In the genomic region with DNA sequence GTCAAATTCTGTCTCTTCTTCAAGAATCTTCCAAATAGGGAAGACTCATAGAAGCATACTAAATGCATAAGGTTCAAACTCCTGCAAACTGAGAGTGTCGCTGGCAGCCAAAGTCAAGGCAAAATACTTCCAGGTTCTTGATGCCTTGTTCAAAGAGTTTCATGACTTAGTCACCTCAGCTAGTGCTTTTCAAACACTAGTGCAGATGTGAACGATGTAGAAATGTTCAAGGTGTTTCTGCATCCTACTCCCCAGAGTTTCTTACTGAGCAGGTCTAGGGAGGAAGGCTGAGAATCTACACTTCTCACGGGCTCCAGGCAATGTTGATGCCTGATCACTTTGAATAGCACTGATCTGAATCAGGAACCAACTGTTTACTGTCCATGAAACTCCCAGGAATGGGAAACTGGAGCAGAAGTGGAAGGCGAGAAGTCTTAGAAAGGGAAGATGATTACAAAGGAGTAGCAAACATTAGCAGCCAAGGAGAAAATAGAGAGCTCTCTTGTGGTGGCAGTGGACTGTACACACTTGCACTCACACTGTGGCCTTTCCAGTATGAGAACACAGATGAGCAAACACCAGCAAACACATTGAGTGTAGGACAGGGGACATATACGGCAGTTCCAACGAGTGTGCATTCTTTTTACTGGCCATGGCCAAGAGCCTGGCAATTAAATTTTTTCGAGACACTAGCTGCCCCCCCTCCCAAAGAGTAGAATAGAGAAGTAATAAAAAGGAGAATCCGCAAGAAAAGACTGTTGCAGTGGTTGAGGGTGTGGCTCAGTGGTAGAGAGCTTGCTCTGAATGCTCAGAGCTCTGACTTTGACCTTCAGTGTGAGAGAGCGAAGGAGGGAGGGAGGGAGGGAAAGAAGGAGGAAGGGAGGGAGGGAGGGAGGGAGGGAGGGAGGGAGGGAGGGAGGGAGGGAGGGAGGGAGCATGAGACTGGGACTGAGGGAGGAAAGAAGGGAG, we compare ENCODE assay signal across 33 mouse cellular contexts.
DNase-seq lines count a peak whose midpoint lies in the region; ATAC-seq lines count a peak whose summit lies in the region.
"Had no signal": no experiment of that assay in that cellular context is flagged by ENCODE, and none has a peak within 500 bp of the region (broad histone marks: within the 10 kb centered on the region; RNA-seq: fewer than 3 reads in every experiment).

No protein-coding gene starts in this region.

- H3K27me3 ChIP-seq in liver, embryonic 13.5 days = no peaks in the 10 kb centered on the region
- H3K27me3 ChIP-seq in liver, embryonic 11.5 days (replicated peaks; ENCODE audit: control insufficient read depth, insufficient read depth, low read length) = no peaks in the 10 kb centered on the region
- no peaks in the 10 kb centered on the region for H3K27me3 ChIP-seq in intestine, embryonic 16.5 days (replicated peaks; ENCODE audit: control insufficient read depth, insufficient read depth, low read length)
- H3K27me3 ChIP-seq in forebrain, embryonic 10.5 days (ENCODE audit: poor library complexity, severe bottlenecking) = no peaks in the 10 kb centered on the region
- H3K27me3 ChIP-seq: CH12.LX; embryonic facial prominence, embryonic 13.5 days; forebrain, embryonic 13.5 days; heart, embryonic 12.5 days; heart, embryonic 15.5 days; hindbrain, embryonic 13.5 days; Patski had no signal

- peak; percentile 54; the same call in 1 of the 2 replicates for ATAC-seq in liver, embryonic 13.5 days (ENCODE audit: low read depth)
- no peak for ATAC-seq in liver, embryonic 11.5 days (replicated peaks; ENCODE audit: low FRiP score)
- ATAC-seq in common myeloid progenitor, adult 5-6 weeks (replicated peaks; ENCODE audit: low read depth, poor library complexity, severe bottlenecking) = peak; percentile 72
- ATAC-seq in intestine, embryonic 16.5 days = peak; percentile 65
- peak; percentile 59; the same call in 1 of the 2 replicates for ATAC-seq in monocyte, adult 5-6 weeks (replicated peaks; ENCODE audit: insufficient number of reproducible peaks, low FRiP score, low TSS enrichment, poor library complexity, severe bottlenecking)
- ATAC-seq: forebrain, embryonic 13.5 days; forebrain, embryonic 16.5 days; hindbrain, embryonic 16.5 days; Patski had no signal

- WGBS in liver, embryonic 13.5 days (ENCODE audit: insufficient replicate concordance) = 53% methylated on average over 8 of the region's 9 CpGs
- WGBS in liver, embryonic 11.5 days = 80% methylated on average over 8 of the region's 9 CpGs
- WGBS in intestine, embryonic 16.5 days = 77% methylated on average over 8 of the region's 9 CpGs
- WGBS in forebrain, embryonic 10.5 days = 88% methylated on average over 9 of the region's 9 CpGs

- no peaks in the 10 kb centered on the region for H3K9me3 ChIP-seq in liver, embryonic 13.5 days (replicated peaks)
- no peaks in the 10 kb centered on the region for H3K9me3 ChIP-seq in liver, embryonic 11.5 days (ENCODE audit: control insufficient read depth, low read length)
- no peaks in the 10 kb centered on the region for H3K9me3 ChIP-seq in intestine, embryonic 16.5 days (ENCODE audit: control insufficient read depth, low read length)
- no peaks in the 10 kb centered on the region for H3K9me3 ChIP-seq in forebrain, embryonic 10.5 days
- H3K9me3 ChIP-seq: embryonic facial prominence, embryonic 10.5 days; embryonic facial prominence, embryonic 13.5 days; forebrain, embryonic 13.5 days; G1E; heart, embryonic 12.5 days; heart, embryonic 15.5 days; hindbrain, embryonic 10.5 days; hindbrain, embryonic 13.5 days had no signal

- H3K4me3 ChIP-seq in liver, embryonic 13.5 days (replicated peaks) = no peak overlapping the region
- H3K4me3 ChIP-seq in liver, embryonic 11.5 days (ENCODE audit: low read depth, low read length) = no peak overlapping the region
- H3K4me3 ChIP-seq in intestine, embryonic 16.5 days (ENCODE audit: low read length) = no peak overlapping the region
- H3K4me3 ChIP-seq in forebrain, embryonic 10.5 days = no peak overlapping the region
- H3K4me3 ChIP-seq: embryonic facial prominence, embryonic 10.5 days; embryonic facial prominence, embryonic 13.5 days; erythroblast, embryonic 14.5 days; forebrain, embryonic 13.5 days; heart, embryonic 12.5 days; heart, embryonic 15.5 days; hindbrain, embryonic 10.5 days; hindbrain, embryonic 13.5 days had no signal

- H3K9ac ChIP-seq in liver, embryonic 13.5 days = no peak overlapping the region
- no peak overlapping the region for H3K9ac ChIP-seq in liver, embryonic 11.5 days (ENCODE audit: low read depth, low read length)
- H3K9ac ChIP-seq in intestine, embryonic 16.5 days (ENCODE audit: low read depth, low read length) = no peak overlapping the region
- H3K9ac ChIP-seq: embryonic facial prominence, embryonic 13.5 days; forebrain, embryonic 13.5 days; heart, embryonic 12.5 days; heart, embryonic 15.5 days; hindbrain, embryonic 13.5 days had no signal

- DNase-seq in liver, embryonic 13.5 days = no peak
- DNase-seq in liver, embryonic 11.5 days (ENCODE audit: low spot score) = no peak
- DNase-seq in spleen, adult 18-20 months = no peak
- no peak for DNase-seq in forebrain, embryonic 10.5 days (ENCODE audit: extremely low spot score, low spot score)
- DNase-seq: adrenal gland, adult 2 months; adrenal gland, postnatal 14 days; B cell, adult 2 months; cerebellum, adult 11 months; cerebellum, adult 2 months; cerebellum, adult 9-11 months; cerebellum, postnatal 25 days; embryo, embryonic 11 days; gastrocnemius, postnatal 10 days; gastrocnemius, postnatal 36 days; heart, adult 11 months; heart, postnatal 10 days; heart, postnatal 36 days had no signal

- no peaks in the 10 kb centered on the region for H3K36me3 ChIP-seq in liver, embryonic 13.5 days
- no peaks in the 10 kb centered on the region for H3K36me3 ChIP-seq in liver, embryonic 11.5 days (ENCODE audit: control insufficient read depth, insufficient read depth, low read length)
- H3K36me3 ChIP-seq in intestine, embryonic 16.5 days (ENCODE audit: control insufficient read depth, insufficient read depth, low read length) = no peaks in the 10 kb centered on the region
- H3K36me3 ChIP-seq in forebrain, embryonic 10.5 days (replicated peaks) = no peaks in the 10 kb centered on the region
- H3K36me3 ChIP-seq: embryonic facial prominence, embryonic 10.5 days; embryonic facial prominence, embryonic 13.5 days; G1E; heart, embryonic 12.5 days; heart, embryonic 15.5 days; hindbrain, embryonic 10.5 days; hindbrain, embryonic 13.5 days had no signal

- H3K4me1 ChIP-seq in liver, embryonic 13.5 days (replicated peaks) = peaks cover 13% of the 10 kb centered on the region
- no peaks in the 10 kb centered on the region; the same call in 1 of the 2 replicates for H3K4me1 ChIP-seq in liver, embryonic 11.5 days (replicated peaks; ENCODE audit: control insufficient read depth, insufficient read depth, low read length)
- H3K4me1 ChIP-seq in intestine, embryonic 16.5 days (ENCODE audit: control insufficient read depth, insufficient read depth, low read length) = peaks cover 5% of the 10 kb centered on the region; the same call in 1 of the 2 replicates
- H3K4me1 ChIP-seq in forebrain, embryonic 10.5 days = 0 out of 2 replicates have a peak, but pooled peaks cover 3% of the 10 kb centered on the region
- H3K4me1 ChIP-seq: forebrain, embryonic 13.5 days had no signal

- no peak overlapping the region for H3K4me2 ChIP-seq in liver, embryonic 13.5 days
- no peak overlapping the region for H3K4me2 ChIP-seq in liver, embryonic 11.5 days
- no peak overlapping the region for H3K4me2 ChIP-seq in intestine, embryonic 16.5 days (ENCODE audit: low read depth, low read length)
- H3K4me2 ChIP-seq: embryonic facial prominence, embryonic 13.5 days; forebrain, embryonic 13.5 days; heart, embryonic 12.5 days; heart, embryonic 15.5 days; hindbrain, embryonic 13.5 days had no signal

- H3K27ac ChIP-seq in liver, embryonic 13.5 days = no peak overlapping the region
- no peak overlapping the region for H3K27ac ChIP-seq in liver, embryonic 11.5 days (ENCODE audit: low read depth, low read length)
- no peak overlapping the region for H3K27ac ChIP-seq in intestine, embryonic 16.5 days (ENCODE audit: low read length)
- no peak overlapping the region for H3K27ac ChIP-seq in forebrain, embryonic 10.5 days
- H3K27ac ChIP-seq: embryonic facial prominence, embryonic 10.5 days; embryonic facial prominence, embryonic 13.5 days; forebrain, embryonic 13.5 days; heart, embryonic 15.5 days; hindbrain, embryonic 10.5 days; hindbrain, embryonic 13.5 days had no signal
